8 mouse cellular contexts compared by ENCODE assay signal in the genomic region with DNA sequence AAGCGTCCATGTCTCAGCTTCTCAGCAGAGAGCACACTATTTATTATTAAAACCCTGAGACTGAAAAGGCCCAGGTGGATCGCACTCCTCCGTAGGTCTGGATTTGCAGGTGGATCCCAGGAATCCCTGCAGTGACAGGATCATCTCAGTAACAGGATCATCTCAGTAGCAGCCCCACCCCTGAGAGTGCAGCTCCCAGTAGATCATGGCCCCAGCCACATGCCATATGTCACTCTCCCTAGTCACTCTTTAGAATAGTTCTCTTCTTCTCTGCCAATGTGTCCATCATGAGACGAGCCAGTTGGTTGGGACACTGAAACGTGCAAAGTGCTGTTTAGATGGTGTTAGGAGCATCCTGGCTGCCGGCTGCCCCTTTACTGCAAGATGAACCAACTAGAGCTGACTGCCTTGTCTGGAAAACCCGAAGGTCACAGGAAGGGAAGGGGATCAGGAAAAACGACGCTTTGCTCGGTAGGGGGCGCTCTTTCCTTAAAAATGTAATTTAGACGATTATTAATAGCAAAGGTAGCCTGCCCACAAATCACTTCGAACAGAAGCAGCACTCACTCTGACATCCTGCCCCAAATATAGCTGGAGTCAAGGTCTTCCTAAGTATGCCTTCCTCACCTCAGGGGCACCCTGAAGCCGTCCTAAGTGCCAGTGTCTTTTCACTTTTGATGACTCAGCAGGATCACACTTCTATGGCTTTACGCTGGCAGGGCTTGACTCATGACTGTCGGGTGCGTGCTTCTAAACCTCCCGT. TPM values are rescaled to one million over a fixed set of nuclear protein-coding genes. Genes with fewer than 3 reads are reported as not detected.
DNase-seq lines count a peak whose midpoint lies in the region; ATAC-seq and TF ChIP-seq lines count a peak whose summit lies in the region.

No protein-coding gene starts in this region.

- H3K27me3 ChIP-seq in MEL (ENCODE audit: control insufficient read depth in 1 of 2, insufficient read depth in 2 of 2, low read length in 2 of 2) = no peaks in the 10 kb centered on the region
- no peaks in the 10 kb centered on the region for H3K27me3 ChIP-seq in hindbrain, embryonic 10.5 days (ENCODE audit: insufficient read depth, poor library complexity, severe bottlenecking)
- H3K27me3 ChIP-seq in lung, embryonic 14.5 days (ENCODE audit: insufficient read depth, low read length) = no peaks in the 10 kb centered on the region

- H3K27ac ChIP-seq in MEL (ENCODE audit: control insufficient read depth, low read depth, low read length) = no peak overlapping the region
- no peak overlapping the region for H3K27ac ChIP-seq in hindbrain, embryonic 10.5 days
- peak overlapping the region; percentile 83; the same call in 1 of the 2 replicates for H3K27ac ChIP-seq in lung, embryonic 14.5 days (ENCODE audit: low read depth)

- no peak for TF ChIP-seq EP300 in MEL (IDR thresholded peaks at IDR 0.05; ENCODE audit: low read depth in 1 of 2, low read length in 2 of 2)

- no peak overlapping the region for H3K9ac ChIP-seq in MEL (ENCODE audit: control insufficient read depth, low read depth, low read length, poor library complexity, severe bottlenecking)
- H3K9ac ChIP-seq in lung, embryonic 14.5 days = no peak overlapping the region

- no peaks in the 10 kb centered on the region for H3K9me3 ChIP-seq in MEL (replicated peaks; ENCODE audit: insufficient read depth, low read length)
- H3K9me3 ChIP-seq in hindbrain, embryonic 10.5 days = no peaks in the 10 kb centered on the region
- H3K9me3 ChIP-seq in lung, embryonic 14.5 days (ENCODE audit: low read depth, low read length) = no peaks in the 10 kb centered on the region

- TF ChIP-seq POLR2A in MEL (IDR thresholded peaks at IDR 0.05; ENCODE audit: control insufficient read depth in 1 of 2, insufficient read depth in 1 of 2, low read depth in 1 of 2, low read length in 2 of 2, poor library complexity in 1 of 2) = no peak

- H3K4me2 ChIP-seq in lung, embryonic 14.5 days = peak overlapping the region; percentile 39

- ATAC-seq in frontal cortex, adult (ENCODE audit: low TSS enrichment) = peak; percentile 58
- ATAC-seq in lung, embryonic 14.5 days (ENCODE audit: insufficient read depth) = peak; percentile 9
- ATAC-seq in neutrophil, adult 5-6 weeks (ENCODE audit: extremely low read depth, insufficient number of reproducible peaks, low FRiP score, poor library complexity, severe bottlenecking) = peak; percentile 58

- peak; percentile 96 for TF ChIP-seq RAD21 in MEL (IDR thresholded peaks at IDR 0.05; ENCODE audit: low read depth, low read length)

- WGBS in hindbrain, embryonic 10.5 days = 42% methylated on average over 18 of the region's 18 CpGs
- 23% methylated on average over 18 of the region's 18 CpGs for WGBS in lung, embryonic 14.5 days

- no peak overlapping the region for H3K4me3 ChIP-seq in MEL (ENCODE audit: control insufficient read depth in 1 of 2, insufficient read depth in 1 of 2, low read depth in 2 of 2, low read length in 2 of 2)
- no peak overlapping the region for H3K4me3 ChIP-seq in hindbrain, embryonic 10.5 days
- H3K4me3 ChIP-seq in lung, embryonic 14.5 days (ENCODE audit: low read depth, low read length) = no peak overlapping the region

- no peaks in the 10 kb centered on the region for H3K36me3 ChIP-seq in MEL (ENCODE audit: control insufficient read depth in 1 of 2, insufficient read depth in 2 of 2, low read length in 2 of 2)
- H3K36me3 ChIP-seq in hindbrain, embryonic 10.5 days = no peaks in the 10 kb centered on the region
- no peaks in the 10 kb centered on the region for H3K36me3 ChIP-seq in lung, embryonic 14.5 days (ENCODE audit: insufficient read depth)

- H3K79me2 ChIP-seq in MEL (ENCODE audit: control insufficient read depth, insufficient read depth, low read length, poor library complexity) = peaks cover 2% of the 10 kb centered on the region; the same call in 1 of the 2 replicates

- peak; percentile 62 to 90 (median 65) for TF ChIP-seq CTCF in MEL (IDR thresholded peaks at IDR 0.05 in 2 of 3, conservative IDR thresholded peaks at IDR 0.05 in 1 of 3; ENCODE audit: control insufficient read depth in 1 of 3, insufficient read depth in 1 of 3, low read depth in 2 of 3, low read length in 3 of 3, poor library complexity in 1 of 3, severe bottlenecking in 1 of 3)
- TF ChIP-seq CTCF in lung, embryonic 14.5 days (IDR thresholded peaks at IDR 0.05; ENCODE audit: low read depth) = peak; percentile 82

- DNase-seq in MEL (ENCODE audit: low read depth, low spot score) = peak; percentile 72
- DNase-seq in cerebellum, adult 8-10 months = peak; percentile 87
- DNase-seq in hindbrain, embryonic 10.5 days (ENCODE audit: low spot score) = peak; percentile 75
- peak; percentile 56 to 73 for DNase-seq in layer of hippocampus, adult 8-10 months (ENCODE audit: low spot score in 2 of 2)
- peak; percentile 95 for DNase-seq in lung, embryonic 14.5 days
- DNase-seq in testis, postnatal 14 days (ENCODE audit: low spot score) = peak; percentile 58

- H3K4me1 ChIP-seq in MEL (ENCODE audit: control insufficient read depth in 1 of 2, insufficient read depth in 2 of 2, low read length in 2 of 2) = no peaks in the 10 kb centered on the region
- peaks cover 62% of the 10 kb centered on the region for H3K4me1 ChIP-seq in hindbrain, embryonic 10.5 days (replicated peaks)
- peaks cover 47% of the 10 kb centered on the region for H3K4me1 ChIP-seq in lung, embryonic 14.5 days (ENCODE audit: insufficient read depth)

TF ChIP-seq in MEL, 35 proteins besides CTCF, POLR2A, EP300 and RAD21:
- TF ChIP-seq ZC3H11A (IDR thresholded peaks at IDR 0.05; ENCODE audit: low read depth, low read length) (peak; percentile 88), POLR2AphosphoS5 (IDR thresholded peaks at IDR 0.05; ENCODE audit: borderline replicate concordance, low read depth, low read length) (no peak), MAFK (IDR thresholded peaks at IDR 0.05; ENCODE audit: borderline replicate concordance, low read depth, low read length) (peak; percentile 95), SMC3 (IDR thresholded peaks at IDR 0.05; ENCODE audit: low read depth, low read length) (peak; percentile 96), TCF12 (IDR thresholded peaks at IDR 0.05; ENCODE audit: low read depth, low read length) (no peak), MAZ (IDR thresholded peaks at IDR 0.05; ENCODE audit: low read depth, low read length) (no peak), RCOR1 (IDR thresholded peaks at IDR 0.05; ENCODE audit: low read depth, low read length) (no peak), ELF1 (IDR thresholded peaks at IDR 0.05; ENCODE audit: low read depth, low read length) (no peak), MAX (IDR thresholded peaks at IDR 0.05; ENCODE audit: low read length) (no peak), BHLHE40 (IDR thresholded peaks at IDR 0.05; ENCODE audit: borderline replicate concordance, low read depth, low read length) (no peak), NRF1 (IDR thresholded peaks at IDR 0.05; ENCODE audit: insufficient read depth, low read depth, low read length, poor library complexity, severe bottlenecking) (no peak), POLR2AphosphoS2 (IDR thresholded peaks at IDR 0.05; ENCODE audit: low read length) (no peak), MYB (IDR thresholded peaks at IDR 0.05; ENCODE audit: low read depth, low read length) (no peak), MXI1 (IDR thresholded peaks at IDR 0.05; ENCODE audit: low read depth, low read length) (no peak), KAT2A (conservative IDR thresholded peaks at IDR 0.05; ENCODE audit: low read depth, low read length) (no peak), UBTF (IDR thresholded peaks at IDR 0.05; ENCODE audit: borderline replicate concordance, insufficient read depth, low read depth, low read length) (no peak), JUND (IDR thresholded peaks at IDR 0.05; ENCODE audit: low read depth, low read length) (no peak), ZMIZ1 (IDR thresholded peaks at IDR 0.05; ENCODE audit: low read depth, low read length) (no peak), GABPA (IDR thresholded peaks at IDR 0.05; ENCODE audit: low read depth, low read length) (no peak), TAL1 (IDR thresholded peaks at IDR 0.05; ENCODE audit: low read length) (no peak), TBP (IDR thresholded peaks at IDR 0.05; ENCODE audit: low read depth, low read length) (no peak), MYC (IDR thresholded peaks at IDR 0.05; ENCODE audit: low read depth, low read length) (no peak), CHD1 (IDR thresholded peaks at IDR 0.05; ENCODE audit: low read depth, low read length) (no peak), ETS1 (IDR thresholded peaks at IDR 0.05; ENCODE audit: low read depth, low read length) (no peak), E2F4 (IDR thresholded peaks at IDR 0.05; ENCODE audit: borderline replicate concordance, low read depth, low read length) (no peak)

RNA-seq across cellular contexts. Expression of gene Map3k1, which starts 20.8 kb away (rescaled TPM):
- 4.3 and 7.3 TPM in 2 replicates for total RNA-seq in MEL (2012; rRNA removed)
- 10 to 100 TPM in 1 of 2 experiments, 1 to 10 TPM in 1; 4.4 to 20.7 TPM for polyA plus RNA-seq in MEL (2012; ENCODE audit: insufficient read depth in 1 of 2, insufficient read length in 2 of 2, low read depth in 1 of 2, low replicate concordance in 2 of 2, missing spikeins in 1 of 2)
- polyA plus RNA-seq in hindbrain, embryonic 10.5 days (2016; fragmentation: Nextera tagmentation; extraction: Ambion mirVana) = 11.1 and 12.6 TPM in 2 replicates
- total RNA-seq in layer of hippocampus, adult 8-10 months (2022) = 10 to 100 TPM; 14.4 to 18.6 (median 14.6) TPM
- 37.2 and 39.8 TPM in 2 replicates for polyA plus RNA-seq in lung, embryonic 14.5 days (2014; fragmentation: Nextera tagmentation; extraction: Ambion mirVana)
- 242 and 277 TPM in 2 replicates for total RNA-seq in neutrophil, adult 5-6 weeks (2017)

Comparison
In these comparisons a context has a peak if more than half of its experiments do, and no peak if none do; other contexts are left out.
1. RNA of gene Map3k1, which starts 20.8 kb away (total RNA-seq): 242 to 277 TPM in neutrophil, adult 5-6 weeks; 14.4 to 18.6 TPM in layer of hippocampus, adult 8-10 months and 4.3 to 7.3 TPM in MEL; every median in the first group is over 10 times any median in the second.
2. Peak in every context shown above with its lines, with median percentiles within 50 percentile points of each other: DNase-seq and ATAC-seq.